Mouse (Mus musculus) stomach, postnatal 0 days (tissue): ENCODE measurements at regions not wholly inside any gene's neighbourhood (a gene's known extent, or its start where the extent isn't known, plus 50 kb on each side); places are given as distances from the start of the nearest gene placed in this dataset.

Experiments used
- ATAC-seq: fragments of 200-750 bp; cut with Nextera tagmentation; 2 replicates; pipeline ENCODE4 v1.8.0; 2017; ENCODE audit not compliant: low FRiP score, low TSS enrichment
- DNase-seq: peaks from one replicate; pipeline ENCODE4 v3.0.0-alpha.2; 2016; ENCODE audit warnings: low spot score
- H3K27ac ChIP-seq: fragments of 300-500 bp; sonication (generic); replicated peaks from 2 replicates; pipeline ENCODE4 v1.5.1; 2014; ENCODE audit warnings: mild to moderate bottlenecking, control low read depth
- H3K27me3 ChIP-seq: fragments of 300-500 bp; sonication (generic); 2 replicates; pipeline ENCODE4 v1.6.1; 2014; ENCODE audit warnings: low read length; ENCODE audit not compliant: control insufficient read depth, insufficient read depth
- H3K36me3 ChIP-seq: fragments of 300-500 bp; sonication (generic); 2 replicates; pipeline ENCODE4 v1.6.1; 2014; ENCODE audit warnings: low read length, mixed read lengths; ENCODE audit not compliant: control insufficient read depth, insufficient read depth
- H3K4me1 ChIP-seq: fragments of 300-500 bp; sonication (generic); replicated peaks from 2 replicates; pipeline ENCODE4 v1.6.1; 2014; ENCODE audit warnings: antibody characterized with exemption; ENCODE audit not compliant: control insufficient read depth, insufficient read depth
- H3K4me2 ChIP-seq: fragments of 300-500 bp; sonication (generic); replicated peaks from 2 replicates; pipeline ENCODE4 v1.6.1; 2014; ENCODE audit warnings: low read depth, mild to moderate bottlenecking, control low read depth, moderate library complexity
- H3K4me3 ChIP-seq: fragments of 300-500 bp; sonication (generic); 2 replicates; pipeline ENCODE4 v1.5.1; 2014; ENCODE audit warnings: low read depth, low read length, control low read depth
- H3K9ac ChIP-seq: fragments of 300-500 bp; sonication (generic); 2 replicates; pipeline ENCODE4 v1.6.1; 2014; ENCODE audit warnings: mild to moderate bottlenecking, low read length, control low read depth, mixed read lengths
- H3K9me3 ChIP-seq: fragments of 300-500 bp; sonication (generic); 2 replicates; pipeline ENCODE4 v1.6.1; 2016; ENCODE audit warnings: low read length; ENCODE audit not compliant: control insufficient read depth
- CTCF ChIP-seq: IDR thresholded peaks from 2 replicates; pipeline ENCODE4 v1.5.1; 2016; ENCODE audit warnings: antibody characterized with exemption, low read depth, mild to moderate bottlenecking, moderate library complexity
- EP300 ChIP-seq: optimal IDR thresholded peaks from 2 replicates; pipeline ENCODE3; 2016; ENCODE audit warnings: antibody characterized with exemption
- WGBS: fragments of 180-500 bp; shearing (Covaris S2); extraction: QIAGEN DNeasy Blood & Tissue Kit; methylation state at CpG from one replicate; pipeline ENCODE4 v1.1.7; 2014; 5-methylcytosine and 5-hydroxymethylcytosine counted together

DNA sequence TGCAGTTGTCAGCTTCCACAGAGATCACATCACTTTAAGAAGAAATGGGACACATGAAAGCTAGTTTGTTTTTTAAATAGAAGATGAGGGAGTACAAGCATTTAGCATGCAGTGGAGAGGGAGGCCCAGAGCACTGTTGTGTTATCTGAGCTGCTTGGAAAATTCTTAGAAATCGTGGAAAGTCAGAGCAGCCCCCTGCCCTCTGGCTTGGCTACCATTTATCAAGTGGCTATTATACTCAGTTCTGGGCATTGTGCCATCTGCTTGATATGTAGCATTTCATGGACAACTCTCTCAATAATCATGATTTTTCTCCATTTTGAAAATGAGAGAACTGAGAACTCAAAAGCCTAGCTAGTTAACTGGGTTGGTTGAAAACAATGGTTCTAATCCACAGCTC lies 470.8 kb downstream of the Gm826 start:
- no peak overlapping the region for H3K4me3 ChIP-seq
- DNase-seq (no peak), ATAC-seq (no peak)
- H3K27ac ChIP-seq, result no peak overlapping the region
- WGBS, result 21% methylated on average over 1 of the region's 1 CpGs
- H3K9me3 ChIP-seq, result no peaks in the 10 kb centered on the region
- H3K4me1 ChIP-seq, result no peaks in the 10 kb centered on the region
- H3K9ac ChIP-seq, result no peak overlapping the region
- H3K4me2 ChIP-seq, result no peak overlapping the region
- no peak for TF ChIP-seq CTCF
- TF ChIP-seq EP300, result no peak
- H3K27me3 ChIP-seq, result no peaks in the 10 kb centered on the region
- no peaks in the 10 kb centered on the region for H3K36me3 ChIP-seq

DNA sequence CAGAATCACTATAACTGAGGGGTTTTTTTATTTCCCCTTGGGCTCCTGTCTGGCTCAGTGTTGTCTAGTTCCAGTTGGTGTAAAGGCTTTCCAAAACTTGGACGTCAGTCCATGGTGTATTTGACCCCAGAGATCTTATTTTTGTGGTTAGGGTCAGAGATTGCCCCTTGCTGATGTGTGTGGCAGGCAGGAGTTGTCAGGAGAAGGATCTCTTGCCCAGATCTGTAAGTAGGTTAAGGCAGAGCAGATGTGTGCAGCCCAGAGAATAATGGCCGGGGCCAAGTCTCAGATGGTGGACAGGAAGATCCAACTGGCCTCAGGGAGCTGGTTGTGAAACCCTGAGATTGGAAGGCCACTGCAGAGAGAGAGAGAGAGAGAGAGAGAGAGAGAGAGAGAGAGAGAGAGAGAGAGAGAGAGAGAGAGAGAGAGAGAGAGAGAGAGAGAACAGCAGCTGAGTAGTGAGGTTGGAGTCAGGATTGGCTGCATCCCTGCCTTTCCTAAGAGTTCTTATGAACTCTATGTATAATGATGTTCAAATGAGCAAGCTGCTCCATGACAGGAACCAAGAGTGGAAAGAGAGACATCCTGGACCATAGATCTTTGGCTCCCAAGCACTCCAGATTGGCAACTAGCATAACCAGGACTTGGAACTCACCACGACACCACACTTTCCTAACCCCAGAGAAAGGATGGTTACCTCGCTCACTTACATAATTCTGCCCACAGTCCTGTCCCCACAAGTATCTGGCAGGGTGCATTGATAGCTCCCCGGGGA lies 479.9 kb downstream of the Gm826 start:
- H3K36me3 ChIP-seq, result no peaks in the 10 kb centered on the region
- no peak overlapping the region for H3K4me3 ChIP-seq
- no peaks in the 10 kb centered on the region for H3K4me1 ChIP-seq
- no peak overlapping the region for H3K9ac ChIP-seq
- no peak for ATAC-seq
- DNase-seq, result no peak
- H3K9me3 ChIP-seq, result no peaks in the 10 kb centered on the region
- no peak overlapping the region for H3K4me2 ChIP-seq
- no peak for TF ChIP-seq EP300
- no peak for TF ChIP-seq CTCF
- 80% methylated on average over 5 of the region's 5 CpGs for whole genome bisulfite sequencing
- no peaks in the 10 kb centered on the region for H3K27me3 ChIP-seq
- no peak overlapping the region for H3K27ac ChIP-seq

DNA sequence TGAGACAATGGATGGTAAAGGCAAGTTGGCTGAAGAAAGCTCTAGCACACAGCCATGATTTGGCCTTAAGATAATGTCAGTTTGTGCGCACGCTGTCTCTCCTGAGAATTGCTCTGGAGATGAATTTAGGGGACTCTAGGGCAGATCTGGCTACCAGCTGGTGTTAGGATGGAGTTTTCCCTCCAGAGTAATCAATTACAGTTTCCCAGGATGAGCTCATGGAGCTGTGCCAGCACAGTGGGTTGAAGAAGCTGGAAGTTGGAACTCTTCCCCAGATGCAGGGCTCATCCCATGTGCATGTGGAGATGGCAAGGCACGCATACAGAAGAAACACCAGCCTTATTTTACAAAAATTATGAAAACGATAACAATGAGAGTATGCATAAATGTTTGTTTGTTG lies 481.0 kb downstream of the Gm826 start:
- 71% methylated on average over 4 of the region's 4 CpGs for WGBS
- no peaks in the 10 kb centered on the region for H3K9me3 ChIP-seq
- no peak overlapping the region for H3K27ac ChIP-seq
- no peak for DNase-seq
- TF ChIP-seq EP300 (no peak), CTCF (no peak)
- H3K9ac ChIP-seq, result no peak overlapping the region
- H3K27me3 ChIP-seq, result no peaks in the 10 kb centered on the region
- H3K4me3 ChIP-seq, result no peak overlapping the region
- H3K4me1 ChIP-seq, result no peaks in the 10 kb centered on the region
- H3K4me2 ChIP-seq, result no peak overlapping the region
- H3K36me3 ChIP-seq, result no peaks in the 10 kb centered on the region
- no peak for ATAC-seq

DNA sequence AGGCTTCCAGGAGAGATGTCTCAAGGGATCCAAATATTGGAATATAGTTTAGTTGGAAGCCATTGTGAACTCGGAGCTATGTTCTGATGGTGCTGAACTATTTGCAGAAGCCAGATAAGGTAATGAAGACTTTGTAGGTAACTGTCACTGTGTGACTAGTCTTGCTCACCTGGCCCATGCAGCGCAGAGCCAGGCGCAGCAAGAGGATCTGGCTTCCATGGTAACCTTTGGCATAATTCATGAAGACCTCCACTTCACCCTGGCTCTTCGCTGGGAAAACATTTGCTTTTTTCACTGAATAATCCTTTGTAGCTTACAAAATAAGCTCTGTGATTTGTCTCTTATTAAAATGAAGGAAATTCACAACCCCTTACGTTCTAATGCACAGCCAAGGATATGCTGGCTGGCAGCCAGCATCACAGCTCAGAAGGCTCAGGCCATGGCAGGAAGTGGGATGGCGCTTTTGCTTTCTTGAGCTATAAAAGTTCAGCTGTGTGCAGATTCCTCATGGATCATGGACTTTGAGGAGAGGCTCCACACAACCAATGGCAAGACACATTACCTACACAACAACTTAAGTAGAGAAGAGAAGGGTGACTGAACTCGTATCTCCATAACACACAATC lies 501.4 kb downstream of the Gm826 start:
- DNase-seq, result peak; percentile 14

DNA sequence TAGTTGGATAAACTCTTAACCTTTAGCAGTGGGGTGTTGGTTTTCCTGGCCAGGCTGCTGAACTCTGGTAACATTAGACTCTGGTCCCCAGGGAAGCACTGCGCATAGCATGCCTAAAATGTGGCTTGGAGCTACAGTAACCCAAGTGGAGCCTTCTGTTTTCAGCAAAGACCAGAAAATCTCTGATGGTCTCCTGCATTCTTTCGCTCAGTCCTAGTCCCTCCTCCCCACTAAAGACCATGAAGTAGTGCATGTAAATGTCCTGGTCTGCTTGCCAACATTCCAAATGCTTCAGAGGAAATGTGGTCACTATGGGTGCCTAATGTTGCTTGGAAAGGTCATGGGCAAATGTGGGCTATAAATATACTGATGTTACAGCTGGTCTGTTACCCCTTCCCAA lies 507.5 kb downstream of the Gm826 start:
- ATAC-seq, result no peak
- WGBS, result 86% methylated on average over 2 of the region's 2 CpGs
- no peak overlapping the region for H3K4me3 ChIP-seq
- no peak for DNase-seq
- no peaks in the 10 kb centered on the region for H3K9me3 ChIP-seq
- H3K27me3 ChIP-seq, result no peaks in the 10 kb centered on the region
- no peak overlapping the region for H3K4me2 ChIP-seq
- H3K4me1 ChIP-seq, result no peaks in the 10 kb centered on the region
- H3K9ac ChIP-seq, result no peak overlapping the region
- TF ChIP-seq CTCF (no peak), EP300 (no peak)
- H3K27ac ChIP-seq, result no peak overlapping the region
- H3K36me3 ChIP-seq, result no peaks in the 10 kb centered on the region

More for the DNA sequence above, 501.4 kb downstream of the Gm826 start:
- no peak for ATAC-seq
- WGBS, result 41% methylated on average over 7 of the region's 7 CpGs
- no peaks in the 10 kb centered on the region for H3K27me3 ChIP-seq
- no peaks in the 10 kb centered on the region for H3K36me3 ChIP-seq
- no peaks in the 10 kb centered on the region for H3K9me3 ChIP-seq
- no peak overlapping the region for H3K4me2 ChIP-seq
- no peak overlapping the region for H3K9ac ChIP-seq
- H3K4me1 ChIP-seq, result no peaks in the 10 kb centered on the region
- TF ChIP-seq EP300 (no peak), CTCF (no peak)
- H3K27ac ChIP-seq, result no peak overlapping the region
- no peak overlapping the region for H3K4me3 ChIP-seq

DNA sequence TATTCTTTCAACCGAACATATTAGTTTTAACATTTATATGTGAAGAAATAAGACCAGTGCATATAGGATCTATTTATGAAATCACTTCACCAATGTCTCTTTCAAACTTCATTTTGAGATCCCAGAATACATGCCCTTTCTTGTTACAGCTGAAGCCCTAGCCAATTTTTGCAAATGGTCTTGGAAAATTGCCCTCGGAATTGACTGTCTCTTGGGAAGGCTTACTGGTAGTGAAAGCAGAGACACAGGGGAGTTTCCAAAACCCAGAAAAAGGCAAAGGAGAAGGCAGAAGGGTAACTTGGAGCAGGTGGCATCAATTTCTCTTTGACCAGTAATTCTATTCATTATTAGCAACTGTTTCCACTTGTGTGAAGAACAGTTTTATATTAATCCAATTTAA lies 515.4 kb downstream of the Gm826 start:
- TF ChIP-seq CTCF (no peak), EP300 (no peak)
- Histone ChIP-seq H3K4me2 (no peak overlapping the region), H3K9me3 (no peaks in the 10 kb centered on the region), H3K4me1 (no peaks in the 10 kb centered on the region), H3K27ac (no peak overlapping the region), H3K9ac (no peak overlapping the region), H3K4me3 (no peak overlapping the region), H3K36me3 (no peaks in the 10 kb centered on the region), H3K27me3 (no peaks in the 10 kb centered on the region)
- 53% methylated on average over 2 of the region's 2 CpGs for WGBS
- DNase-seq (no peak), ATAC-seq (no peak)
